Mouse (Mus musculus) olfactory bulb, adult 2 months (tissue): ENCODE data around the gene Ccn2.

Experiments used
- CTCF ChIP-seq: fragments of 200-500 bp; IDR thresholded peaks from 2 replicates; pipeline ENCODE4 v1.5.1; 2012; ENCODE audit warnings: low read depth, mild to moderate bottlenecking, low read length, moderate library complexity; ENCODE audit not compliant: insufficient read depth
- POLR2A ChIP-seq: fragments of 200-500 bp; IDR thresholded peaks from 2 replicates; pipeline ENCODE4 v1.6.1; 2012; ENCODE audit warnings: mild to moderate bottlenecking, low read depth, low read length, moderate library complexity; ENCODE audit not compliant: insufficient read depth

DNA sequence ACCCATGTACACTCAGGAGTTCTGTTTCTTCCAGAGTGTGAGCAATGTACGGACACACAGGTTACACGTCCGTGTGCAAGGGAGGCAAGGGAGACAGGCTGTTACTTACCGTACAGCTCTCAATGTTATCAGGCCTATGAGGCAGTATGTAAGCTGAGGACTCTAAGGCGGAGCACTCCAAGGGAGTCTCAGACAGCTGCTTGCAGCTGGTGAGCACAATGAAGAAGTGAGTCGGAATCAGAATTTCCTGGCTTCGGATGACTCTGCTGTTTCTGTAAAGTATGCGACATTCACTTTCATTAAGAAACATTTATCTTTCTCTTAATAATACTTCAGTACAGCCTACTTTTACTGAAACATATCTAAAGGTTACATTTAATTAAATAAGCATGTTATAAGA is 49.9 kb downstream of the Ccn2 start:
- TF ChIP-seq CTCF (no peak), POLR2A (no peak)
